Mouse (Mus musculus) spleen, adult 2 months (tissue): ENCODE measurements around the gene Otog. TPM values are rescaled to one million over a fixed set of nuclear protein-coding genes. Genes with fewer than 3 reads are reported as not detected.

ENCODE experiments used
- DNase-seq, 2 experiments: peaks; one replicate each; pipeline versions ENCODE4 v3.0.0 to v3.0.0-alpha.2; 2012 to 2021; ENCODE audit warnings: low spot score in 2 of 2, low read depth in 1 of 2
- H3K27ac ChIP-seq: fragments of 200-500 bp; 2 replicates; pipeline ENCODE4 v1.5.1; 2012; ENCODE audit warnings: low read length, inconsistent platforms; ENCODE audit not compliant: insufficient read depth
- H3K27me3 ChIP-seq: fragments of 200-500 bp; 2 replicates; pipeline ENCODE4 v1.6.1; 2012; ENCODE audit warnings: mild to moderate bottlenecking, moderate library complexity, low read length, inconsistent platforms; ENCODE audit not compliant: control insufficient read depth, insufficient read depth
- H3K36me3 ChIP-seq: fragments of 200-500 bp; 2 replicates; pipeline ENCODE4 v1.6.1; 2012; ENCODE audit warnings: mild to moderate bottlenecking, low read length, inconsistent platforms; ENCODE audit not compliant: control insufficient read depth, insufficient read depth
- H3K4me1 ChIP-seq: fragments of 200-500 bp; 2 replicates; pipeline ENCODE4 v1.6.1; 2011; ENCODE audit warnings: inconsistent platforms; ENCODE audit not compliant: control insufficient read depth, insufficient read depth, insufficient read length
- H3K4me3 ChIP-seq: fragments of 200-500 bp; 2 replicates; pipeline ENCODE4 v1.5.1; 2011; ENCODE audit warnings: mild to moderate bottlenecking, inconsistent platforms; ENCODE audit not compliant: insufficient read depth, insufficient read length; ENCODE audit errors: extremely low read depth
- CTCF ChIP-seq: fragments of 200-500 bp; IDR thresholded peaks from 2 replicates; pipeline ENCODE4 v1.5.1; 2011; ENCODE audit warnings: mild to moderate bottlenecking, inconsistent platforms; ENCODE audit not compliant: insufficient read depth, insufficient read length, insufficient replicate concordance; ENCODE audit errors: extremely low read depth
- POLR2A ChIP-seq: fragments of 200-500 bp; IDR thresholded peaks from 2 replicates; pipeline ENCODE4 v1.6.1; 2011; ENCODE audit warnings: low read depth, low read length, inconsistent platforms
- WGBS: fragments of 180-500 bp; shearing (Covaris S2); methylation state at CpG from one replicate; pipeline ENCODE4 v1.1.7; 2018; 5-methylcytosine and 5-hydroxymethylcytosine counted together
- polyA plus RNA-seq: library from polyadenylated mRNA; depleted of rRNA; stranded (reverse); fragments of >200 nt; gene quantifications from 2 replicates; pipeline ENCODE4 v1.2.3, GENCODE M21; 2012; rRNA removed

The Otog gene
- polyA plus RNA-seq, 1 experiment = not detected

GRCm38 (mm10) chr7:46348813-46349212, 108.0 kb downstream of the Otog start:
- no peak for DNase-seq
- no peak overlapping the region for H3K27ac ChIP-seq
- 15% methylated on average over 36 of the region's 36 CpGs for WGBS
- H3K36me3 ChIP-seq = no peaks in the 10 kb centered on the region
- TF ChIP-seq POLR2A (no peak), CTCF (no peak)
- no peak overlapping the region for H3K4me3 ChIP-seq
- H3K27me3 ChIP-seq = peaks cover 8% of the 10 kb centered on the region
- no peaks in the 10 kb centered on the region for H3K4me1 ChIP-seq

DNA sequence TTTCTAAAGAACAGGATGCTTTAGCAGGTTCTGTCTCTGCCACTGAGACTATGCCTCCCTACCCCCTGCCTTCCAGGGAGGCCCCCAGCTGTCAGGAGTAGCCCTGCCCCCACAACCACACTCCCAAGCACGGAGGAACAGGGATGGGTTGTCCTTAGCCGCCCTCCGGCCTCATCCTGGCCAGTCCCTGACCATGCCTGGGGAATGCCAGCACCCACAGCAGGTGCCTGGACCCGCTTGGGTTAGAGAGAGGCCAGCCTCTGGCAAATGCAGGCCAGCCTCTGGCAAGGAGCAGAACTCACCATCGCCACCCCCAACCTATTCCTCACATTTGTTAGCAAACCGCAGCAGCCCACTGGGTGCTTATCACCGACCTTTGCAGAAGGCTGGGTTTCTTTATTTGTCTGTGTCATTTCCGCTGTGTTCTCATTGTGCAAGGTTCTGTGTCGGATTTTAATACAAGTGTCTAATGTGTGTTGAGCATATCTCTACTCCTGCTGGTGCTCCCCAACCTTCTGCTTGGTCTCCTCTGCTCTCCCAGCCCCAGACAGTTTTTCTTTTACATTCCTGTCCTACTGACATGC, 109.4 kb downstream of the Otog start:
- WGBS = 53% methylated on average over 9 of the region's 9 CpGs
- Histone ChIP-seq H3K4me1 (no peaks in the 10 kb centered on the region), H3K36me3 (no peaks in the 10 kb centered on the region)

GRCm38 (mm10) chr7:46352748-46353147, 112.0 kb downstream of the Otog start:
- Histone ChIP-seq H3K4me1 (no peaks in the 10 kb centered on the region), H3K27ac (no peak overlapping the region), H3K36me3 (no peaks in the 10 kb centered on the region), H3K27me3 (peaks cover 7% of the 10 kb centered on the region), H3K4me3 (no peak overlapping the region)
- DNase-seq = no peak
- no peak for TF ChIP-seq POLR2A
- no peak for TF ChIP-seq CTCF
- 78% methylated on average over 2 of the region's 2 CpGs for WGBS

More for the DNA sequence above, 109.4 kb downstream of the Otog start:
- TF ChIP-seq POLR2A = no peak
- no peak overlapping the region for H3K4me3 ChIP-seq
- DNase-seq = no peak
- peaks cover 8% of the 10 kb centered on the region for H3K27me3 ChIP-seq
- H3K27ac ChIP-seq = no peak overlapping the region

GRCm38 (mm10) chr7:46353216-46353615, 112.4 kb downstream of the Otog start:
- TF ChIP-seq CTCF (no peak), POLR2A (no peak)
- Histone ChIP-seq H3K36me3 (no peaks in the 10 kb centered on the region), H3K27ac (no peak overlapping the region), H3K4me3 (no peak overlapping the region), H3K27me3 (peaks cover 6% of the 10 kb centered on the region; the same call in 1 of the 2 replicates), H3K4me1 (no peaks in the 10 kb centered on the region)
- WGBS = 65% methylated on average over 8 of the region's 8 CpGs
- DNase-seq = no peak

GRCm38 (mm10) chr7:46353875-46354274, 113.1 kb downstream of the Otog start:
- Histone ChIP-seq H3K27me3 (peaks cover 4% of the 10 kb centered on the region; the same call in 1 of the 2 replicates), H3K27ac (no peak overlapping the region), H3K4me3 (no peak overlapping the region), H3K36me3 (no peaks in the 10 kb centered on the region), H3K4me1 (no peaks in the 10 kb centered on the region)
- WGBS = 25% methylated on average over 4 of the region's 4 CpGs
- no peak for DNase-seq
- TF ChIP-seq POLR2A = no peak
- no peak for TF ChIP-seq CTCF

Other genes with a start within 250 kb of the Otog start
- gene Abcc6, start 210.7 kb upstream of the Otog start, polyA plus RNA-seq = 0.05 and 0.08 TPM in 2 replicates
- gene Nomo1, start 207.3 kb upstream of the Otog start, polyA plus RNA-seq = 21.1 and 22.5 TPM in 2 replicates
- gene Kcnj11, start 140.2 kb upstream of the Otog start, polyA plus RNA-seq = not detected in 2 replicates
- 0.02 and 0.08 TPM in 2 replicates for gene Abcc8, start 61.0 kb upstream of the Otog start, polyA plus RNA-seq
- not detected in 2 replicates for gene Ush1c, start 2.5 kb upstream of the Otog start, polyA plus RNA-seq
- gene Myod1, start 135.5 kb downstream of the Otog start, polyA plus RNA-seq = 0.06 and 0.13 TPM in 2 replicates
- gene Kcnc1, start 155.5 kb downstream of the Otog start, polyA plus RNA-seq = 1.2 and 1.4 TPM in 2 replicates